Mouse (Mus musculus): Measurements from ENCODE around the gene Antxr1. TPM values are rescaled to one million over a fixed set of nuclear protein-coding genes. Genes with fewer than 3 reads are reported as not detected.

Gene Antxr1
- total and polyA plus RNA-seq, 3 experiments: 0.16 to 0.23 (median 0.21) TPM

- TF ChIP-seq MXI1 (IDR thresholded peaks at IDR 0.05; ENCODE audit: low read depth, low read length) (no peak), CHD1 (IDR thresholded peaks at IDR 0.05; ENCODE audit: low read depth, low read length) (no peak)
- Histone ChIP-seq H3K9me3 (replicated peaks; ENCODE audit: low read length) (no peaks in the 10 kb centered on the region), H3K9ac (ENCODE audit: insufficient read depth, low read depth) (no peak overlapping the region), H3K4me2 (ENCODE audit: insufficient read depth, low read depth, poor library complexity, severe bottlenecking) (no peak overlapping the region), H3K27ac (ENCODE audit: insufficient read depth, low read depth) (no peak overlapping the region), H3K4me1 (ENCODE audit: control insufficient read depth in 1 of 2, insufficient read depth in 2 of 2) (peaks cover 0 to 1% of the 10 kb centered on the region in 2 experiments; a peak in 2 of 4 replicates), H3K79me2 (replicated peaks; ENCODE audit: control insufficient read depth, extremely low read depth, insufficient read depth, poor library complexity, severe bottlenecking) (no peaks in the 10 kb centered on the region), H3K36me3 (replicated peaks in 1 of 2; ENCODE audit: control insufficient read depth in 1 of 2, insufficient read depth in 1 of 2, low read length in 1 of 2) (no peaks in the 10 kb centered on the region), H3K4me3 (replicated peaks in 1 of 3; ENCODE audit: low read depth in 2 of 3, low read length in 2 of 3, poor library complexity in 1 of 3) (no peak overlapping the region), H3K27me3 (replicated peaks) (peaks cover 2% of the 10 kb centered on the region)
- in situ Hi-C loops (cut with MboI; ENCODE audit: low pct_ligation_motif_present, low pct_unique_long_range_greater_than_20kb, low sequenced_read_pairs): no loop called here
- dilution Hi-C loops (cut with MboI; ENCODE audit: extremely low pct_ligation_motif_present, extremely low pct_unique_long_range_greater_than_20kb, low sequenced_read_pairs): no loop called here
- DNase-seq (ENCODE audit: extremely low read depth): no peak
Measured at GRCm38 (mm10) chr6:87222854-87223631, 112.6 kb downstream of the Antxr1 start.

- no peak overlapping the region for H3K27ac ChIP-seq (ENCODE audit: insufficient read depth, low read depth)
- peaks cover 2% of the 10 kb centered on the region for H3K27me3 ChIP-seq (replicated peaks)
- in situ Hi-C loops (cut with MboI; ENCODE audit: low pct_ligation_motif_present, low pct_unique_long_range_greater_than_20kb, low sequenced_read_pairs): no loop called here
- H3K4me2 ChIP-seq (ENCODE audit: insufficient read depth, low read depth, poor library complexity, severe bottlenecking): no peak overlapping the region
- TF ChIP-seq UBTF (IDR thresholded peaks at IDR 0.05; ENCODE audit: low read depth, low read length): no peak
- TF ChIP-seq MYC (IDR thresholded peaks at IDR 0.05; ENCODE audit: low read depth, low read length): no peak
- no peak for TF ChIP-seq MXI1 (IDR thresholded peaks at IDR 0.05; ENCODE audit: low read depth, low read length)
- TF ChIP-seq POLR2A (IDR thresholded peaks at IDR 0.05; ENCODE audit: low read depth, low read length): no peak
- no peak for TF ChIP-seq CHD1 (IDR thresholded peaks at IDR 0.05; ENCODE audit: low read depth, low read length)
- no peak for TF ChIP-seq ZC3H11A (IDR thresholded peaks at IDR 0.05; ENCODE audit: low read depth, low read length)
- no peak overlapping the region for H3K9ac ChIP-seq (ENCODE audit: insufficient read depth, low read depth)
- peaks cover 0 to 2% of the 10 kb centered on the region in 2 experiments; a peak in 1 of 4 replicates for H3K4me1 ChIP-seq (ENCODE audit: control insufficient read depth in 1 of 2, insufficient read depth in 2 of 2)
- no peak overlapping the region for H3K4me3 ChIP-seq (replicated peaks in 1 of 3; ENCODE audit: low read depth in 2 of 3, low read length in 2 of 3, poor library complexity in 1 of 3)
- H3K36me3 ChIP-seq (replicated peaks in 1 of 2; ENCODE audit: control insufficient read depth in 1 of 2, insufficient read depth in 1 of 2, low read length in 1 of 2): no peaks in the 10 kb centered on the region
- H3K9me3 ChIP-seq (replicated peaks; ENCODE audit: low read length): no peaks in the 10 kb centered on the region
- no peak for DNase-seq (ENCODE audit: extremely low read depth)
- H3K79me2 ChIP-seq (replicated peaks; ENCODE audit: control insufficient read depth, extremely low read depth, insufficient read depth, poor library complexity, severe bottlenecking): no peaks in the 10 kb centered on the region
- dilution Hi-C loops (cut with MboI; ENCODE audit: extremely low pct_ligation_motif_present, extremely low pct_unique_long_range_greater_than_20kb, low sequenced_read_pairs): no loop called here
Measured at GRCm38 (mm10) chr6:87219061-87219992, 116.3 kb downstream of the Antxr1 start.

GRCm38 (mm10) chr6:87216114-87216591 lies 119.5 kb downstream of the Antxr1 start:
- H3K4me2 ChIP-seq (ENCODE audit: insufficient read depth, low read depth, poor library complexity, severe bottlenecking): no peak overlapping the region
- H3K27me3 ChIP-seq (replicated peaks): peaks cover 2% of the 10 kb centered on the region
- H3K79me2 ChIP-seq (replicated peaks; ENCODE audit: control insufficient read depth, extremely low read depth, insufficient read depth, poor library complexity, severe bottlenecking): no peaks in the 10 kb centered on the region
- no peak overlapping the region for H3K9ac ChIP-seq (ENCODE audit: insufficient read depth, low read depth)
- dilution Hi-C loops (cut with MboI; ENCODE audit: extremely low pct_ligation_motif_present, extremely low pct_unique_long_range_greater_than_20kb, low sequenced_read_pairs) (no loop called here), in situ Hi-C loops (cut with MboI; ENCODE audit: low pct_ligation_motif_present, low pct_unique_long_range_greater_than_20kb, low sequenced_read_pairs) (no loop called here)
- DNase-seq (ENCODE audit: extremely low read depth): no peak
- H3K27ac ChIP-seq (ENCODE audit: insufficient read depth, low read depth): no peak overlapping the region
- H3K36me3 ChIP-seq (replicated peaks in 1 of 2; ENCODE audit: control insufficient read depth in 1 of 2, insufficient read depth in 1 of 2, low read length in 1 of 2): no peaks in the 10 kb centered on the region
- peaks cover 0 to 2% of the 10 kb centered on the region in 2 experiments; a peak in 1 of 4 replicates for H3K4me1 ChIP-seq (ENCODE audit: control insufficient read depth in 1 of 2, insufficient read depth in 2 of 2)
- H3K4me3 ChIP-seq (replicated peaks in 1 of 3; ENCODE audit: low read depth in 2 of 3, low read length in 2 of 3, poor library complexity in 1 of 3): no peak overlapping the region
- peaks cover 3% of the 10 kb centered on the region for H3K9me3 ChIP-seq (replicated peaks; ENCODE audit: low read length)
- TF ChIP-seq ZNF384 (IDR thresholded peaks at IDR 0.05; ENCODE audit: low read depth, low read length): no peak
- no peak for TF ChIP-seq TCF12 (IDR thresholded peaks at IDR 0.05; ENCODE audit: low read depth, low read length)
- TF ChIP-seq NELFE (IDR thresholded peaks at IDR 0.05; ENCODE audit: low read depth, low read length): no peak
- no peak for TF ChIP-seq IRF4 (IDR thresholded peaks at IDR 0.05; ENCODE audit: low read depth, low read length)
- no peak for TF ChIP-seq MAX (IDR thresholded peaks at IDR 0.05; ENCODE audit: low read length)
- TF ChIP-seq EP300 (IDR thresholded peaks at IDR 0.05; ENCODE audit: low read length): no peak
- TF ChIP-seq TBP (conservative IDR thresholded peaks at IDR 0.05; ENCODE audit: low read depth, low read length): no peak
